Mouse (Mus musculus): Measurements from ENCODE around the gene Actrt2. TPM values are rescaled to one million over a fixed set of nuclear protein-coding genes. Genes with fewer than 3 reads are reported as not detected.

Actrt2 gene
- polyA plus RNA-seq, 1 experiment, result not detected

- DNase-seq (ENCODE audit: low read depth), result no peak
- TF ChIP-seq POLR2A (IDR thresholded peaks at IDR 0.05; ENCODE audit: borderline replicate concordance, extremely low read depth, insufficient read depth, insufficient read length, poor library complexity, severe bottlenecking), result no peak
These were observed 45.1 kb downstream of the Actrt2 start for GRCm38 (mm10) chr4:154622521-154622920.

Other genes starting within 250 kb of the Actrt2 start
- gene Prdm16, start 31.0 kb downstream of the Actrt2 start, polyA plus RNA-seq (2012; rRNA removed), result 8.9 and 10.8 TPM in 2 replicates
- gene Ttc34, start 169.6 kb upstream of the Actrt2 start, polyA plus RNA-seq (2012; rRNA removed), result 0.50 and 1.00 TPM in 2 replicates
- 0.29 and 0.30 TPM in 2 replicates for gene Mmel1, start 201.7 kb upstream of the Actrt2 start, polyA plus RNA-seq (2012; rRNA removed)
- 28.9 and 30.7 TPM in 2 replicates for gene Fam213b, start 231.3 kb upstream of the Actrt2 start, polyA plus RNA-seq (2012; rRNA removed)

Data from brain, embryonic 14.5 days (tissue).